ENCODE assay signal across 9 mouse cellular contexts in the genomic region with DNA sequence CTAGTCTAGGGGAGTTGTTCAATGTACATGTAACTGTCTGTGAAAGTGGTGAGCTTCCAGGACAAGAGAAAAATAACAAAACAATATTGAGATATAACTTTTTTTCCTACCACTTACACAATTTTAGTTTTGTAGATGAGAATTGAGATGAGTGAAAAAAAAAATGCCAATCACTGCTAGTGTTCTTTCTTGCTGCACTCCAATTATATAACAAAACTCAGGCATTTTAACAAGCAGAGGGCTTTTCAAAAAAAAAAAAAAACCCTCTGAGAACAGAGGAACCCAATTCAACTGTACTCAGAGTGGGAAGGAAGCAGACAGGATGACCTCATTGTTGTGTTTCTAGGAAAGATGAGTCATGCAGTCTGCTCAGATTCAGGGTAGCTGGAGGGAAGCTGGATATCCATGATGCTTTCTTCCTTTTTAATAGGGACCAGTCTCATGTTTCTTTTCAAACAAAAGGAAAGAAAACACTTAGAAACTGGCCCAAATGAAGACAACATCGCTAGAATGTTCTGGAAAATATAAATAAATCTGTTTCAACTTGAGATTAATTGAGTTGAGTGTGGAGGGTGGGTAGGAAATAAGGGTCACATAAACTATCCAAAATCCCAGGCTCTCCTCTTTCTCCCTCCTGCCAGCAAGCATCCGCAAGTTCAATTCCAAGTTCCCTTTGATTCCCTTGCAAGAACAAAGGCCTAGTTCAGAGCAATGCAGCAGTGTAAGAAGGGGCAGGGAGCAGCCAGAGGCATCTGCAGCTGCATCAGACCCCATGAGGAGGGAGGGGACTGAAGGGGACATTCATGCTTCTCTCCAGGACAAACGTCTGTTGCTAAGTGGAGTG.
DNase-seq lines count a peak whose midpoint lies in the region; ATAC-seq lines count a peak whose summit lies in the region.
"Had no signal": no experiment of that assay in that cellular context is flagged by ENCODE, and none has a peak within 500 bp of the region (broad histone marks: within the 10 kb centered on the region; RNA-seq: fewer than 3 reads in every experiment).

No protein-coding gene starts in this region.

- H3K9me3 ChIP-seq in limb, embryonic 12.5 days: no peaks in the 10 kb centered on the region
- H3K9me3 ChIP-seq: lung, embryonic 15.5 days had no signal

- no peaks in the 10 kb centered on the region for H3K36me3 ChIP-seq in limb, embryonic 12.5 days
- H3K36me3 ChIP-seq: lung, embryonic 15.5 days had no signal

- 8% methylated on average over 3 of the region's 3 CpGs for WGBS in limb, embryonic 12.5 days

- peaks cover 14% of the 10 kb centered on the region; the same call in 1 of the 2 replicates for H3K4me1 ChIP-seq in limb, embryonic 12.5 days (replicated peaks)
- H3K4me1 ChIP-seq: lung, embryonic 15.5 days had no signal

- H3K27ac ChIP-seq in limb, embryonic 12.5 days: peak overlapping the region; percentile 62
- H3K27ac ChIP-seq: lung, embryonic 15.5 days had no signal

- no peak overlapping the region for H3K4me3 ChIP-seq in limb, embryonic 12.5 days (replicated peaks)
- H3K4me3 ChIP-seq: lung, embryonic 15.5 days had no signal

- H3K9ac ChIP-seq in limb, embryonic 12.5 days (replicated peaks): no peak overlapping the region
- H3K9ac ChIP-seq: lung, embryonic 15.5 days had no signal

- DNase-seq in cerebellum, postnatal 36 days: no peak
- peak; percentile 77 for DNase-seq in NIH3T3 (ENCODE audit: low read depth)
- peak; percentile 30 to 39 for DNase-seq in heart, adult 9 months (ENCODE audit: low spot score in 2 of 2)
- peak; percentile 1 for DNase-seq in skeletal muscle tissue, adult 2 months (ENCODE audit: low read depth, low spot score)
- no peak for DNase-seq in cerebellum, adult 8-10 months
- no peak for DNase-seq in urinary bladder, postnatal 10 days (ENCODE audit: low spot score)

- peak overlapping the region; percentile 13; the same call in 1 of the 2 replicates for H3K4me2 ChIP-seq in limb, embryonic 12.5 days
- H3K4me2 ChIP-seq: lung, embryonic 15.5 days had no signal

- ATAC-seq in cerebellum, adult (ENCODE audit: insufficient number of reproducible peaks, low FRiP score, low TSS enrichment): peak; percentile 52; the same call in 1 of the 2 replicates
- ATAC-seq in limb, embryonic 12.5 days (ENCODE audit: insufficient number of reproducible peaks, insufficient read depth, low FRiP score, low TSS enrichment, low read depth): peak; percentile 87; the same call in 1 of the 2 replicates

- H3K27me3 ChIP-seq in limb, embryonic 12.5 days: peaks cover 4% of the 10 kb centered on the region; the same call in 1 of the 2 replicates
- H3K27me3 ChIP-seq: lung, embryonic 15.5 days had no signal

Comparison
In these comparisons a context has a peak if more than half of its experiments do, and no peak if none do; other contexts are left out.
1. DNase-seq: peak in NIH3T3 (single experiment), heart, adult 9 months (2 of 2) and skeletal muscle tissue, adult 2 months (single experiment); none in cerebellum, postnatal 36 days (0 of 2), cerebellum, adult 8-10 months (single experiment) and urinary bladder, postnatal 10 days (single experiment).